Mouse (Mus musculus) urinary bladder, postnatal 14 days (tissue): ENCODE results near the gene Usp38.
"Not testable (repeated sequence)": the region's sequence is repeated elsewhere in the genome, so short reads cannot be mapped to it uniquely, and the experiment has no call there.

Experiments
- DNase-seq: peaks from one replicate; pipeline ENCODE4 v3.0.0; 2021; ENCODE audit warnings: low spot score

Usp38 gene

DNA sequence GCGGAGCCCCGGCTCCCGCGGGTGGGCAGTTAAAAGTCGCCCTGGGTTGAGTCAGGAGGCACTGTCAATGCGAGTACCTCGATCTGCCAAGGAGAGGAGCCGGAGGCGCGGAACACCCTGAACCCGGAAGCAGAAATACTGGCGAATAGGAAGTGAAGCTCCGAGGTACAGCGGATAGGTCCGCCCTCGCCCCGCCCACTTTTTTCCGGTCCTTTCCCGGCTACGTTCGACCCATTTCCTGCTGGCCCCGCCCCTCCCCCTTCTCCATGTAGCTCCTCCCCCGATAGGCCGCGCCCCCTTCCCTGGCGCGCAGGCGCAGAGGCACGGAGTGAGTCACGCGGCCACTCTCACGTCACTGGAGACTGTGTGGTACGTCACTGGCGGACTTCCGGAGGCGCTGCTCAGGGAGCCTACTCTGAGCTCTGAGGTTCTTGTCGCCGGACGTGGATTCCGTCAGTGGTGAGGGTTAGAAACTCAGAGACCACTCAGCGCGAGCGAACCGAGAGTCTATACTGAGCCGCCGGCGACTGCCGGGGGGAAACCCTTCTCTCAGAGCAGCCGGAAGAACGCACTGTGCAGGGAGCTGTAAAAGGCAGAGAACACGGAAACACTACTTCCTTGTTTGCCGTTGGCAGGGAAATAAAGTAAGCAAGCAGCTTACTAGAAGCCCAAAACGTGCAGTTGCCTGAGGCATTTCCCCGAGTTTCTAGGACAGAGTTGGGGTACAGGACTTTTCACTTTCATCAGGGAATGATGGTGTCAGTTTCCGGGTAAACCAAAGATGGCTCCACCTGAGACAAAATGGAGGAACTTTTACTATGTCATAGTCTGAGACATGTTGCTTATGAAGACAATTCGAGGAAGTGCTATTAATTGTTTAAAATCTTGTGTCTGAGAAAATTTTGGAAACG is at the start of gene Usp38:
Gene Usp38, minus strand, starts transcription at position 140 of the 911 bp plus-strand sequence.
- peak; percentile 100 for DNase-seq

DNA sequence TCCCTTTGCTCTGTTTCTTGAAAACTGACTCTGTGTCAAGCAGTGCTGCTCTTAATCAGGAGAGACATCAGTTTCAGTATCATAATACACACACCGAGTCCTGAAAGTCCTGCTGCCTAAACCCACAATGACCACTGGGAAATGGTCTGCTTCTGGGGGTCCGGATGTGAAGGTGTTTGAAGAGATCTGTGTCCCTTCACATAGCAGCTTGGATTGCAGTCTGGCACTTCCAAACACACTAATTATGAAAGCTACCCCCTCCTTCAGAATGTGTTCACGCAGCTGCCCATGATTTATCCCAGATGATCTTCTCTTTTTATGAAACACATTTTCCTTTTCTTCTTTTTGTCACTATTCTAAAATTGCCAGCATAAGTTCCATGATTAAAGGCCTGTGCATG is 47.8 kb upstream of the Usp38 start:
- no peak for DNase-seq

DNA sequence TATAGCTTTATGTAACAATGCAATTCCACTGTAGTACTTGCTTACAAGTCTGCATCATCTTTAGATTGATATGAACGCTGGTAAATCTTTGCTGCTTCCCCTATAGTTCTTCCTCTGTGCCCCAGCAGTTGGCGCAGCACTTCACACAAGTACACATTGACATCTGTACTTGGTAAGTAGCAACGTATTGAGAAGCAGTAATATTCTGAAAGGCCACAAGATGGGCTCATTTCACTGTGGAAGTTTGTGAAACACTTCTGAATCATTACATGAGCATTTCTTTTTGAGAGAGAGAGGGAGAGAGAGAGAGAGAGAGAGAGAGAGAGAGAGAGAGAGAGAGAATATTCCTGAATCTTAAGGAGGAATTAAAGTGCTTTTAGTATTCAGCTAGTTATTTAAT is 47.2 kb upstream of the Usp38 start:
- no peak for DNase-seq

DNA sequence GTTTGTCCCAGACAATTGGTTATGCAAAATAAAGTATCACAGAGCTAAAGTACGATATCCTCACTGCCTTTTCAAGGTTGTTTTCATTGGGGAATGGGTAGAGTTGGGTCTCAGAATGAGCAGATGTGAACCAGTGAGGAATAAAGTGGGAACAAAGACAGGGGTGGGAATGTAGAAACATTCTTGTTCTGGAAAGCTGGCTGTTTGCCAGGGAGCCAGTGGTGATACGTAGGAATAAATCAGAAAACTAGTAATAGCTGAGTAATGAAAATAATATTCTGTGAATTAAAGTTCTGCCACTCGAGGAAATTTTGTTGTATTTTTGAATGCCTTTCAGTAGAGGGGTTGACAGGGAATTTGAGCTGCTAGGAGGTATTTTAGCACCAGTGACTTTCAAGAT is 29.5 kb upstream of the Usp38 start:
- no peak for DNase-seq

DNA sequence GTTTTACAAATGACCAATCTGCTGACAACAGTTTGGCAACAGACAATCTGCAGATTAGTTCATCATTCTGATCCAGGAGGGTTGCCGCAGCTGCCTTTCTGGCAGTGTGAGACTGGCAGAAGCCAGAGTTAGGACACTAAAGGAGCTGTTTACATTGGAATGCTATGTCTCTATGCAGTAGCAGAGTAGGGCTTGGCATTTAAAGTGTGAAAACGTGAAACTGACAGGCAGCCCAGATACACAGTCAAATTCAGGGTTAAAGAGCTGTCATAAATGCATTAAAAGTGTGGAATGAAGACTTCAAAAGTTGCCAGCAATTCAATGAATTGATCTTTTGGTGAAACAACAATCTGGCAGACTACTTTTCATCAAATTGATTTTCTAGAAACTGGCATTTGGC is 13.3 kb upstream of the Usp38 start:
- DNase-seq = no peak

DNA sequence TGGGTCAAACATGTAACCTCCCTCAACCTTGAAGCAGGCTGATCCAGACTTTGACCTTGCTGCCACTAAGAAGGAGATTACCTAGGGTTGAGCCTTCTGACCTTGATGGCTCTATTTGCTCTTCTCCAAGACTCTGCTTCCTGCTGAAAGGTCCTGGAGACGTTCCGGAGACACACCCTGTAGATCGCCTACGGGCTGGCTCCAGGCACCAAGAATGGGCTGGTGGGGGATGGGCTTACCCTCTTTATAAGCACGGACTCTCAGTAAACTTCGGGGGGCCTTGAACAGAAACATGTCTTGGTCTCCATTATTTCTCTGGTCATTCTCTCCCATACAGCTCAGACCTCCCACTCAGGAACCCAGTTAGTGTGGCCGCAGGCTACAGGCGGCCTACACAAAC is 2.8 kb upstream of the Usp38 start:
- DNase-seq = not testable (repeated sequence)

DNA sequence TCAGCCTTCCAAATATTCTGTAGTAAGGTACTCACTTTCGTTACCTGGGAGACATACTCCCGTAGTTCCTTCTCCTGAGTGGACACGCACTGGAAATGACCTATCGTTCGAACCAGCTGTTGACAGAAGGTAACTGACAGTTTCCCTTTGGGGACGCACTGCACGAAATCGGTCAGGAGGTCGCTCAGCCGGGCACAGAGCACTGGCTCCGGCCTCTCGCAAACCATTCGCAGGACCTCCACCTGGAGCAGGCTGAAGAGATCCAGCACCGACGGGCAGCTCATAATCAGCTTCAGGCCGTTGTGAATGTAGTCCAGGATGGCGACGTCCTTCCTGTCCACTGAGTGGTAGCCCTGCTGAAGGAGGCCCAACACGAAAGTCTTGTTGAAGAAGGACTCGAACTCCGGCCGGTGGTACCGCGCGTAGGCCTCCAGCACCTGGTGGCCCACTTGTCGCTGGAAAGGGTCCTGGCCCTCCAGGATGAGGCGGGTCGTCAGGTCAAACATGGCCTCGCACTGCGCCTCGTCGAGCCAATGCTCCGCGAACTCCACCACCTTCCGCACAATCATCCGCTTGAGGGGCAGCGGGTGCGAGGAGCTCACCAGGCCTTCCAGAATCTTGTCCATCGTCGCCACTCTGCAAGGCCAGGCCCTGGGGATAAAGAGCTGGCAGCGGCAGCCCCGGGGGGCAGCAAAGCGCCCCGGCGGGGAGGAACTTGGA is 757 bp downstream of the Usp38 start:
- peak; percentile 22 for DNase-seq

DNA sequence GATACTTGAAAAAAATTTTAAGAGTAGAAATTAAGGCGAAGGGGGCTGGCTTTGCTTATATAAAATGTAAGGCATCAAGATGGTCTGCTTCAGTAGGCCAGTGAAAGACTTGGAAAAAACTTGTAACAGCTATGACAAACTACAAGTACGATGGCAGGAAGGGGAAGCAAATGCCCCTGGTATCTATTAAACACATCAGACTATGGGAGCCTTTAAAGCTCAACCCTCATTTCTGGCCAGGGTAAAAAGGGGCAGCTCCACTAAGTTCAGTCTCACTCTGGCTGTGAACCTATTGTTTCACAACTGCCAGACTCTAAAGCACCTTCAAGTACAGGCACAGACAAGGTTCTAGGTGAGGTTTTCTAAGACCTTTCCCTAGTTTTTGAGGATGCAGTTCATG is 2.0 kb downstream of the Usp38 start:
- no peak for DNase-seq

DNA sequence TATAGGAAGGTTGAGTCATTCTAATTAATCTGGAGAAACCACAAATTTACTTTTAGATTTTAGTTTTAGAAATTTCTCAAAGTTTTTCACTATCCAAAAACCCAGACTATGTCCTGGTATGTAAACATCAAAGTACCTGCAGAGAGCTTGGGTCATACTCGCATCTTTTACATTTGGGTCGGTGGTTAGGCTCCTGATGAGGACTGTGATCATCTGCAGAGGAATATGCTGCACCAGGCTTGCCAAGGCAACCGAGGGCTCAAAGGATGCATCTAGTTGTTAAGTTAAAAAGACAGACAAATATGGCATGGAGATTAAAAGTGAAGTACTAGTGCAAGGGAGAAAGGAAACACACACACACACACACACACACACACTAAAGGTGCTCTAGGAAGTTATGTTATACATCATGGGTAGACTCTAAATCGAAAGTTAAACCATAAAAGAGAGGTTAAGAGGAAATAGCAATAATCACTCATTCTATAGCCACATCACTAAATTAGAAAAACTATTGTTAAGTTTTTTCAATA is 2.6 kb downstream of the Usp38 start:
- DNase-seq = no peak

DNA sequence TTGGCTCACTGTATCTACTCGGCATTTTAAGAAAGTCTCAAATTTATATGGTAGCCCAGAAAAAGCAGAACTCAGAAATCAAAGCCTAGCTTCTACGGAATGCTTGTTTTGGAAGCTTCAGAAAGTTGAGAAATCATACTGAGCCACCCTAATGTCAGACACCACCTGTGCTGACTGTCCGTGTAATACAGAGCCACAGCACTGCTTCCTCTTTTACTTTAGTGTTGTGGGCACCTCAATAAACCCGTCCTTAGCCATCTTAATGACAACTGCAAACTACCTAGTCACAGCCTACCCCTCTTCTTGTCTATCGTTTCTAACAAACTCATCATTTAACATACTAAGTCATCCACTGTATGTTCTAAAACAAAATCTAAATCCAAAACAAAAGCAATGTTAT is 4.3 kb downstream of the Usp38 start:
- no peak for DNase-seq

DNA sequence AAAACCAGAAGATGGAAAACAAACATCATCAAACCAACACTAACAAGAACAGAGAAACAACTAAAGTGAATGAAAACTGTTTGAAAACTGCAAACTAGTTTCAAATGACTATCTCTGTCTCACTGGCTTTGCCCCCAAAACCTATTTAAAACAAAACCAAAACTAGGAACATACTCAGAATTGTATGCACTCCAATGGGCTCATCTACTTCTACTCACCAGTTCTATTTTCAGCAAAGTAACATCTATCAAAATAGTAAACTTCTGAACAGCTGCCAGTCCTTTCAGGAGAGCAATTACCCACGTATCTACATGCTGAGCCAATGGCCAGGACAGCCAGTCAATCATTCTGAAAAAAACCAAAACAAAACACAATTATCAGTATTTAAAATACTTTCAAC is 9.6 kb downstream of the Usp38 start:
- no peak for DNase-seq

DNA sequence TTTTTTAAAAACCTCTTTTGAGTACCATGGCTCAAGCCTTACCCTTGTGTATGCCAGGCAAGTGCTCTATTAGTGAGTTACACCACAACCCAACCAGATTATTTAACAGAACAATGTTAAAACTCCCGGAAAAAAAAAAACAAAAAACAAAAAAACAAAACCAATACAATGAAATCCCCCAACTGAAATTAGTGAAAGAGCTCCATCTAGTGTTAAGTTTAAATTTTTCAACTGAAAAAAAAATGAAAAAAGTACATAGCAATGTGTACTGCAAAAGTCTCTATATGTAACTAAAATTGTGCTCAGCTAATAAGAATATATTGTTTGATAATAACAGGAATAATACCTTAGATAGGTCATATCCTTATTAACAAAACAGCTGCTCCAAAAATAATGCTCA is 18.1 kb downstream of the Usp38 start:
- DNase-seq = no peak

DNA sequence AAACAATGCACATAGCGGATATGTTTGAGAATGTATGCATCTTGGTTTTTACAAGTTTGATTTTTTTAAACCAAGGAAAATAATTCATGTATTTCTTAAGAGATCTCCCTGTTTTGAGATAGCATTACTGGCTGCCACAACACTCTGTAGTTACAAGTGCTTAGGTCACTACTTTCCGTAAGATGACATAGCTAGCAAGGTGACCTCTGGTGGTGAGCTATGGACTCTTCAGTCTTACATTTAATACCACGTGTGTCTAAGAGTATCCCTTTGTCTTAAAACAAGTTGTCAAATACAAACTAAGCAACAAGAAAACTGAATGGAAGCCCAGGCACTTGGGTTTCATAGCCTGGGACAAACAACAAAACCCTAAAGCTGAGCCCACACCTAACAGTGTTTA is 22.8 kb downstream of the Usp38 start:
- DNase-seq = peak; percentile 15

DNA sequence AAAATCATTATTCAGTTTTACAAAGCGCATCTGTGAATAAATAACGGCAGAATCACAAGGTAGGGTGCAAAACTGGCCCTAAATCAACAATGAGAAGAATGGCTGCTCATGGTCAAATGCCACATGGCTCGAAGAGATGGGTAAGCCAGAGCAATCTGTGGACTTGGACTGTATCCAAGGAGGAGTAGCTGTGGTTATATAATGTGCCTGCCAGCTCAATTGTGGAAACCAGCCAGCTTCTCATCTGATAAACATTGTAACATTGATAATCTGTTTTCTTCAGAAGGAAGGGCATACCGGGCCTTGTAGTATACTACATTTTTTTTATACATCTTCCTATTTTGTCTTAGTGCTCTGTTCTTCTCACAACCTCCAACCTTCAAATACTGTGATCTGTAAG is 31.9 kb downstream of the Usp38 start:
- DNase-seq = peak; percentile 7

DNA sequence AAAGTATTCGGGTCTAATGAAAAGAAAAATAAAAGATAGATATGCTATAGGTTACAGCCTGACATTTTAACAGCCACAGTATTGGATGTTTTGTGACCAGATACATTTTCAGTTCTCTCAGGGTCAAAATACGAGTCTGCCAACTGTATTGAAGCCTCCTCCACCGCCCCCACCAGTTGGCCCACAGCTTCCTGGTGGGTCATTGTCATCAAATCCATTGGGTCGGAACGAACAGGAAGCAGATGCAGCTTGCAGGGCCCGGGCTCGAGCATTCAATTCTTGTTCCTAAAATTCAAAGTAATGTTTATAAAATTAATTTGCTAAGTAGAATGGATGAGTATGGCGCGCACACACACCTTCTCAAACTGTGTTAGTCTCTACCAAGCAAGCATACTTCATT is 33.0 kb downstream of the Usp38 start:
- DNase-seq = no peak

DNA sequence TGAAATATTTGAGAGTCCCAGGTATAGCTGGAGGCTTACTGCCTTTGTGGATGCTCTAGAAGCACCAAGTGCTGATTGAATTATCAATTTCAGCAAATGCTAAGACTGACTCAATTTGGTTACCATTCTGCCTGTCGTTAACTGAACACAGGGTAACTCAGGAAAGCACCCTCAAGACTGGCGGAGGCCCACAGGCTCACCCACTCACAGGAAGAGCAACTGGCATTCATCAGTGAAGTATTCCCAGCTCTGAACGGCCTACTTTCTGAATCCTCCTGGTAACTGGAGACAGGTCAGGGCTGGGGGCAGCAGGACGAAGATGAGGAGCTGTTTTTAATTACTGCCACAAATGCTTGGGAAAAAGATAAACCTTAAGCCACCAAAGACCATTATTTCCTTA is 34.7 kb downstream of the Usp38 start:
- no peak for DNase-seq

DNA sequence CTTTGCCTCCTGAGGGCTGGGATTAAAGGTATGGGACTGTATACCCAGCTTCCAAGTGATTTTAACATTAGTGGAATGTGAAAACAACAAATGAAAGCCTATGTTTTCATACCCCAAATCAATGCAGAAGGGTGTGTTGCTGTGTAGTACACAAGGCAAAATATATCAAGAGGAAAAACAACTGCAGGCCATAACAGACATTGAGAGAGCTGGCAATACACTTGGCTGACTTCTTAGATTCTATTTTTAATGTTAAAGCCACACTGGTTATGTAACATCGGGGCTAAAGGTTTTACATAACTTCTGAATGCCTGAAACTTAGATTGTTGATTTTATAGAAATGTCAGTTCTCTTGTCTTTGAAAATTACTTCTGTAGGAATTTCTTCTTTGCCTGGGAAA is 37.5 kb downstream of the Usp38 start:
- DNase-seq = no peak

DNA sequence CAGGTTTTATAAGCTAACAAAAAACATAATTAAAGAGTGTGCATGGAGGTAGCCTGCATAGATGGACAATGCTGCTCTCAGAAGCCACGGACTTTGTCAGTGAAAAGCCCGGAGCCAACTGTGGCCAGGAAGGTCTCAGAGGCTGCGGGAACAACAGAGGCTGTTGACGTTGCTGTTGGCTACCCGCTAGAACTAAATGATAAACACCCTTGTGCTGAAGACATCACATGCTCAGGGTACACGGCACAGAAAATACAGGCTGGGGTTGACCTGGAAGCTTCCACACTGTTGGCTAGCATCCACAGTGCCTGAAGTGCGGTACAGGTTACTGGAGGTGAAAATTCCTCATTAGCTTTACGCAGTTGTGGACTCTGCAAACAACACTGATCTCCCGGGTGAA is 43.6 kb downstream of the Usp38 start:
- no peak for DNase-seq

DNA sequence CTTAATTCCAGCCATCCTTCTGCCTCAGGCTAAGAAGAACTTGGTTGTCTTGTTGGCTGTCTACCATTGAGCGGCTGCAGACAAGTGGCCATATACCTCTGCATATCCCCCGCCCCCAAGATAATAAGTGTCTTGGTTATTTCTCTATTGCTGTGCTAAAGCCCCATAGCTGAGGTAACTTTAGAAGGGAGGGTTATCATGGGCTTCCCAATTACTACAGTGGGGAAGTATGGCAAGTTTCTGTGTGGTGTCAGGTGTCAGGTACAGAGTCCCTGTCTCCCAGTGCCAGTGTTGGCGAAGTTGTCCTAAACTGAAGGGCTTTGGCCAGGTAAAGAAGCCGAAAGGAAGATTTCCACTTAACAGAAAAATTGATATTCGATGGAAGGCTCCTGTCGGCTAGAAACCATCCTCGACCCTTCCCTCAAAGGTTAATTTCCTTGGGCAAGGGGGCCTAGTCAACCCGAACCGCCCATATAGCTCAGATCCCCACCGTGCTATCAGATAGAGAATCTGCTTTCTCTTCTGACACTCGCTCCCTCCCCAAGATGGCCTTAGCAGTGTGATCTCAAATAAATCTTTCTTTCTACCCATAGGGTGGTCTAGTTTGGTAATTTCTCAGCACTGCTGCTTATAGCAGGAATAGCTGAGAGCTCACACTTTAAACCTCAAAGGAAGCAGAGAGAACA is 44.6 kb downstream of the Usp38 start:
- DNase-seq = no peak

DNA sequence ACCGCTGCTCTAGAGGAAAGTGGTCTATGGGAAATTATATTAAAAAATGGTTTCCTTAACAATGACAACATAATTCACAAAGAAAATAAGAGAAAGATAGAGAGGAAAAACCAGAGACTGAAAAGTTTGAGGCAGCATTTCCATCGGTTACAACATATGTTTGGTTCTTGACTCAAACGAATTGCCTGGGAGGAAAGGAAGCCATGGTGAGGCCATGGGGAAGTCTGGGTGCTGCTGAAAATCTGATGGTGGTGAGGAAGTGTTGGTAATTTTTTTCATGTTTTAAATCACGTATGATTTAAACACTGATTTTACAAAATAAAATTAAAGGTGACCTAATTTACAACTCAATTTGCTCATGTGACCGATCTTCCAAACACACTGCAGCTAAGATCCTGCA is 45.3 kb downstream of the Usp38 start:
- DNase-seq = no peak

DNA sequence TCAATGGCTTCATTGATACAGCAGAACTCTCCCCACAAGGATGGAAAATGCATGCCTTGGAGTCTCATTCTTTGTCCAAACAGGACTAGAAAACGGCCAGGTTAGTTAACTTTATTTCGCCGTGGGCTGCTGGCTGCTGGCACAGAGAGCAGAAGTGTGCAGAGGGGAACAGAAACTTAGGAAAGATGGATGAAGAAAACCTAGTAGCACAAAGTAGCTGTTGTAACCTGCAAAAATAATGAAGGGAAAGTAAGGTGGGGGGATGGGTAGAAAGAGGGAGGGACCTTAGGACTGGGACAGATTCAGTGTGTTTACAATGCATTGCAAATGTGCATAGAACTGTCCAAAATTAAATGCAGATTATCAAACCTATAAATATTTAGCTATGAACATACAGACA is 51.6 kb downstream of the Usp38 start:
- DNase-seq = no peak

DNA sequence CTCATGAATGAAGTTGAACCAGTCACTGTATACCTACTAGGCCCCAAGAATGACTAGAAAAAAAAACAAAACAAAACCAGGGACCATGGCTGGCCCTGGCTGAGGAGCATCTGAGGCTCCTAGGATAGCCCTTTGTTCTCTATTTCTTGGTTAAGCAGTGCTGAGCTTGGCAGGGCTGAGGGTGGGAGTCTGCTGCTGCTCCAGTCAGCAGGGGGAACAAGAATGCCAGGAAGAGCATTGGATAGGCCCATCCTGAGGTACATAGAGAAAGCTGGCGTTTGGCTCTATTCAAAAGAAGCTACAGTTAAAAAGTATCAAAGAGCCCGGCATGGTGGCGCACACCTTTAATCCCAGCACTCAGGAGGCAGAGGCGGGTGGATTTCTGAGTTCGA is 52.1 kb downstream of the Usp38 start:
- DNase-seq = no peak
